Mouse (Mus musculus) lung, embryonic 16.5 days (tissue): Measurements from ENCODE around the gene Fam107b. TPM values are rescaled to one million over a fixed set of nuclear protein-coding genes. Genes with fewer than 3 reads are reported as not detected.

ENCODE experiments used
- ATAC-seq: fragments of 200-750 bp; cut with Nextera tagmentation; 2 replicates; pipeline ENCODE4 v1.8.0; 2017; ENCODE audit warnings: low read depth, mild to moderate bottlenecking, moderate library complexity
- H3K27ac ChIP-seq: fragments of 300-500 bp; sonication (generic); 2 replicates; pipeline ENCODE4 v1.5.1; 2014; ENCODE audit warnings: mild to moderate bottlenecking, control low read depth, low read length
- H3K27me3 ChIP-seq: fragments of 300-500 bp; sonication (generic); 2 replicates; pipeline ENCODE4 v1.6.1; 2014; ENCODE audit warnings: low read depth, low read length, mixed read lengths; ENCODE audit not compliant: control insufficient read depth, insufficient read depth
- H3K36me3 ChIP-seq: fragments of 300-500 bp; sonication (generic); 2 replicates; pipeline ENCODE4 v1.6.1; 2014; ENCODE audit warnings: low read length; ENCODE audit not compliant: control insufficient read depth, insufficient read depth
- H3K4me1 ChIP-seq: fragments of 300-500 bp; sonication (generic); replicated peaks from 2 replicates; pipeline ENCODE4 v1.6.1; 2014; ENCODE audit warnings: low read length, mixed read lengths; ENCODE audit not compliant: control insufficient read depth, insufficient read depth
- H3K4me2 ChIP-seq: fragments of 300-500 bp; sonication (generic); 2 replicates; pipeline ENCODE4 v1.6.1; 2014; ENCODE audit warnings: low read depth, low read length, control low read depth
- H3K4me3 ChIP-seq: fragments of 300-500 bp; sonication (generic); 2 replicates; pipeline ENCODE4 v1.5.1; 2014; ENCODE audit warnings: mild to moderate bottlenecking, low read length, control low read depth
- H3K9ac ChIP-seq: fragments of 300-500 bp; sonication (generic); 2 replicates; pipeline ENCODE4 v1.6.1; 2014; ENCODE audit warnings: low read length, control low read depth
- H3K9me3 ChIP-seq: fragments of 300-500 bp; sonication (generic); 2 replicates; pipeline ENCODE4 v1.6.1; 2016; ENCODE audit warnings: low read length; ENCODE audit not compliant: control insufficient read depth
- WGBS: fragments of 180-500 bp; shearing (Covaris S2); extraction: QIAGEN DNeasy Blood & Tissue Kit; methylation state at CpG from one replicate; pipeline ENCODE4 v1.1.7; 2014; 5-methylcytosine and 5-hydroxymethylcytosine counted together
- polyA plus RNA-seq: library from polyadenylated mRNA; unstranded; fragments of >200 nt; fragmentation: Nextera tagmentation; extraction: Ambion mirVana; gene quantifications from 2 replicates; pipeline ENCODE4 v1.2.1, GENCODE M21; 2015

Gene Fam107b
- polyA plus RNA-seq, result 29.7 and 33.3 TPM in 2 replicates

GRCm38 (mm10) chr2:3570186-3570585 is at the start of gene Fam107b:
Gene Fam107b, plus strand, starts transcription at chr2:3570488.
- Histone ChIP-seq H3K27ac (no peak within 1 kb of the TSS), H3K9ac (no peak within 1 kb of the TSS), H3K4me3 (no peak within 1 kb of the TSS), H3K4me2 (no peak within 1 kb of the TSS), H3K36me3 (no peaks in the 10 kb centered on the region), H3K4me1 (no peaks in the 10 kb centered on the region), H3K9me3 (no peaks in the 10 kb centered on the region), H3K27me3 (no peaks in the 10 kb centered on the region)
- ATAC-seq, result no peak
- WGBS, result 63% methylated on average over 12 of the region's 12 CpGs

GRCm38 (mm10) chr2:3522558-3522957 is 47.7 kb upstream of the Fam107b start:
- Histone ChIP-seq H3K27me3 (no peaks in the 10 kb centered on the region), H3K27ac (no peak overlapping the region), H3K9ac (no peak overlapping the region), H3K4me1 (no peaks in the 10 kb centered on the region), H3K9me3 (no peaks in the 10 kb centered on the region), H3K4me3 (no peak overlapping the region), H3K36me3 (no peaks in the 10 kb centered on the region), H3K4me2 (no peak overlapping the region)
- no peak for ATAC-seq
- 66% methylated on average over 4 of the region's 4 CpGs for WGBS

GRCm38 (mm10) chr2:3526288-3526687 is 44.0 kb upstream of the Fam107b start:
- no peak overlapping the region for H3K9ac ChIP-seq
- WGBS, result 74% methylated on average over 6 of the region's 6 CpGs
- no peaks in the 10 kb centered on the region for H3K36me3 ChIP-seq
- no peaks in the 10 kb centered on the region for H3K9me3 ChIP-seq
- H3K4me2 ChIP-seq, result no peak overlapping the region
- H3K27me3 ChIP-seq, result no peaks in the 10 kb centered on the region
- no peak for ATAC-seq
- H3K4me1 ChIP-seq, result no peaks in the 10 kb centered on the region
- no peak overlapping the region for H3K27ac ChIP-seq
- no peak overlapping the region for H3K4me3 ChIP-seq

GRCm38 (mm10) chr2:3541307-3542079 is 28.8 kb upstream of the Fam107b start:
- ATAC-seq, result no peak
- H3K4me3 ChIP-seq, result no peak overlapping the region
- no peaks in the 10 kb centered on the region for H3K36me3 ChIP-seq
- peaks cover 6% of the 10 kb centered on the region; the same call in 1 of the 2 replicates for H3K4me1 ChIP-seq
- H3K27me3 ChIP-seq, result no peaks in the 10 kb centered on the region
- H3K4me2 ChIP-seq, result no peak overlapping the region
- H3K9me3 ChIP-seq, result no peaks in the 10 kb centered on the region
- no peak overlapping the region for H3K9ac ChIP-seq
- 44% methylated on average over 9 of the region's 9 CpGs for WGBS
- H3K27ac ChIP-seq, result no peak overlapping the region

GRCm38 (mm10) chr2:3546055-3546454 is 24.2 kb upstream of the Fam107b start:
- Histone ChIP-seq H3K27ac (no peak overlapping the region), H3K36me3 (no peaks in the 10 kb centered on the region), H3K4me3 (no peak overlapping the region), H3K9ac (no peak overlapping the region), H3K27me3 (no peaks in the 10 kb centered on the region), H3K4me2 (no peak overlapping the region), H3K9me3 (no peaks in the 10 kb centered on the region), H3K4me1 (peaks cover 6% of the 10 kb centered on the region; the same call in 1 of the 2 replicates)
- WGBS, result 53% methylated on average over 2 of the region's 2 CpGs
- no peak for ATAC-seq

- ATAC-seq, result no peak
- H3K4me1 ChIP-seq, result peaks cover 5% of the 10 kb centered on the region; the same call in 1 of the 2 replicates
- no peak overlapping the region for H3K27ac ChIP-seq
- H3K9me3 ChIP-seq, result no peaks in the 10 kb centered on the region
- no peak overlapping the region for H3K4me2 ChIP-seq
- H3K9ac ChIP-seq, result no peak overlapping the region
- H3K4me3 ChIP-seq, result no peak overlapping the region
- no peaks in the 10 kb centered on the region for H3K36me3 ChIP-seq
- 2% methylated on average over 4 of the region's 4 CpGs for WGBS
- no peaks in the 10 kb centered on the region for H3K27me3 ChIP-seq
Measured at GRCm38 (mm10) chr2:3546588-3546987, 23.7 kb upstream of the Fam107b start.

- no peak overlapping the region for H3K4me2 ChIP-seq
- H3K9ac ChIP-seq, result no peak overlapping the region
- no peaks in the 10 kb centered on the region for H3K36me3 ChIP-seq
- H3K4me1 ChIP-seq, result no peaks in the 10 kb centered on the region
- H3K27me3 ChIP-seq, result no peaks in the 10 kb centered on the region
- 77% methylated on average over 11 of the region's 11 CpGs for WGBS
- H3K4me3 ChIP-seq, result no peak overlapping the region
- H3K9me3 ChIP-seq, result no peaks in the 10 kb centered on the region
- H3K27ac ChIP-seq, result no peak overlapping the region
- ATAC-seq, result no peak
Measured at GRCm38 (mm10) chr2:3570606-3571005, 318 bp downstream of the Fam107b start.

- Histone ChIP-seq H3K27ac (no peak overlapping the region), H3K4me2 (no peak overlapping the region), H3K27me3 (no peaks in the 10 kb centered on the region), H3K4me3 (no peak overlapping the region), H3K9me3 (no peaks in the 10 kb centered on the region), H3K36me3 (no peaks in the 10 kb centered on the region), H3K9ac (no peak overlapping the region), H3K4me1 (no peaks in the 10 kb centered on the region)
- WGBS, result 81% methylated on average over 7 of the region's 7 CpGs
- no peak for ATAC-seq
Measured at GRCm38 (mm10) chr2:3573883-3574282, 3.6 kb downstream of the Fam107b start.

GRCm38 (mm10) chr2:3575140-3575539 is 4.9 kb downstream of the Fam107b start:
- Histone ChIP-seq H3K4me1 (no peaks in the 10 kb centered on the region), H3K27me3 (no peaks in the 10 kb centered on the region), H3K9me3 (no peaks in the 10 kb centered on the region), H3K4me3 (no peak overlapping the region), H3K4me2 (no peak overlapping the region), H3K9ac (no peak overlapping the region), H3K36me3 (no peaks in the 10 kb centered on the region), H3K27ac (no peak overlapping the region)
- 80% methylated on average over 1 of the region's 1 CpGs for WGBS
- no peak for ATAC-seq
